Mouse (Mus musculus) liver, adult 2 months (tissue): ENCODE data around the gene 1110065P20Rik. TPM values are rescaled to one million over a fixed set of nuclear protein-coding genes. Genes with fewer than 3 reads are reported as not detected.

Source experiments
- DNase-seq: peaks from one replicate; pipeline ENCODE4 v3.0.0-alpha.2; 2011; ENCODE audit warnings: low read depth, low spot score; ENCODE audit errors: extremely low read depth
- H3K27ac ChIP-seq: fragments of 200-500 bp; replicated peaks from 2 replicates; pipeline ENCODE4 v1.5.1; 2012; ENCODE audit warnings: low read depth, mild to moderate bottlenecking, control low read depth, inconsistent platforms, low read length; ENCODE audit not compliant: insufficient read depth
- H3K27me3 ChIP-seq: fragments of 200-500 bp; 2 replicates; pipeline ENCODE4 v1.6.1; 2012; ENCODE audit warnings: mild to moderate bottlenecking, moderate library complexity, low read length, inconsistent platforms; ENCODE audit not compliant: control insufficient read depth, insufficient read depth
- H3K36me3 ChIP-seq: fragments of 200-500 bp; 2 replicates; pipeline ENCODE4 v1.6.1; 2012; ENCODE audit warnings: low read length, inconsistent platforms; ENCODE audit not compliant: control insufficient read depth, insufficient read depth
- H3K4me1 ChIP-seq: fragments of 200-500 bp; 2 replicates; pipeline ENCODE4 v1.6.1; 2011; ENCODE audit warnings: low read length; ENCODE audit not compliant: control insufficient read depth, insufficient read depth
- H3K4me3 ChIP-seq: fragments of 200-500 bp; 2 replicates; pipeline ENCODE4 v1.5.1; 2011; ENCODE audit warnings: low read depth, mild to moderate bottlenecking, control low read depth, low read length, moderate library complexity; ENCODE audit not compliant: insufficient read depth
- H3K79me2 ChIP-seq: fragments of 200-500 bp; 2 replicates; pipeline ENCODE4 v1.6.1; 2012; ENCODE audit warnings: inconsistent platforms, mild to moderate bottlenecking, low read length, moderate library complexity; ENCODE audit not compliant: control insufficient read depth, insufficient read depth
- H3K9ac ChIP-seq: fragments of 200-500 bp; 2 replicates; pipeline ENCODE4 v1.6.1; 2012; ENCODE audit warnings: low read depth, mild to moderate bottlenecking, control low read depth, inconsistent platforms, low read length
- CTCF ChIP-seq: fragments of 200-500 bp; IDR thresholded peaks from 2 replicates; pipeline ENCODE4 v1.5.1; 2011; ENCODE audit warnings: low read depth, low read length, control low read depth
- POLR2A ChIP-seq: fragments of 200-500 bp; IDR thresholded peaks from 2 replicates; pipeline ENCODE4 v1.6.1; 2011; ENCODE audit warnings: low read length, control low read depth; ENCODE audit not compliant: insufficient read depth; ENCODE audit errors: extremely low read depth
- WGBS: fragments of 180-500 bp; shearing (Covaris S2); methylation state at CpG from one replicate; pipeline ENCODE4 v1.1.7; 2018; 5-methylcytosine and 5-hydroxymethylcytosine counted together
- polyA plus RNA-seq: library from polyadenylated mRNA; depleted of rRNA; stranded (reverse); fragments of >200 nt; gene quantifications from 2 replicates; pipeline ENCODE4 v1.2.3, GENCODE M21; 2012
- total RNA-seq: library from RNA; depleted of rRNA; stranded (reverse); fragments of >200 nt; gene quantifications from 2 replicates; pipeline ENCODE4 v1.2.3, GENCODE M21; 2014

1110065P20Rik gene
- total and polyA plus RNA-seq, 2 experiments = 35.5 to 49.9 TPM

DNA sequence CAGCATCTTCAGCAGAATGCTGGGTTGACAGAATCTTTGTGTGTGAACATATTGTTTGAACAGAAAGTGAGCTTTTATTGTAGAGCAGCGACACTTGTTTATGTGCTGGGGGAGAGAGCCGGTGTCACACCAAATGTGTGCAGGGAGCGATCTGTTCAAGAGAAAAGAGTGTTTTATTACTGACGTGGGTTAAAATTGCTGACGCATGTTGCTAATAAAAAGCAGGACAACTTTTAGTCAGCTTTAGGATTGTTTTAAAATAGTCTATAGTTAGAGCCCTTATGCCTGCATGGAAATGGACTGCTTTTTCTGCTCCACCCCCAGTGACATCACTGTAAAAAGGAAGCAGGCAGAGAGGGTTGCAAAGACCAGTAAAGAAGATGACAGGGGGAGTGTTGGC lies 39.8 kb upstream of the 1110065P20Rik start:
- TF ChIP-seq POLR2A (no peak), CTCF (no peak)

DNA sequence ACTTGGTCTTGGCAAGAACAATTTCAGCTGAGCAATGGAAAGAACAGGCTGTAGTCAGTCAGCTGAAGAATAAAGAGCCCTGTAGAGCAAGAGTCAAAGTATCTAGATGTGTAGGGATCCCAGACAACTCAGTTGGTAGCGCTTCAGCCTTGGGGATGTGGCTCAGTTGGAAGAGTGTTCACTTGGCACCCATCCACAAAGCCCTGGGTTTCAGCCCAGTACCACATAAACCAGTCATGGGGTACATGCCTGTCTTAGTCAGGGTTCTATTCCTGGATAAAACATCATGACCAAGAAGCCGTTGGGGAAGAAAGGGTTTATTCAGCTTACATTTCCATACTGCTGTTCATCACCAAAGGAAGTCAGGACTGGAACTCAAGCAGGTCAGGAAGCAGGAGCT lies 38.9 kb upstream of the 1110065P20Rik start:
- Histone ChIP-seq H3K4me1 (no peaks in the 10 kb centered on the region), H3K4me3 (no peak overlapping the region), H3K9ac (no peak overlapping the region), H3K36me3 (no peaks in the 10 kb centered on the region), H3K79me2 (no peaks in the 10 kb centered on the region), H3K27me3 (peaks cover 12% of the 10 kb centered on the region), H3K27ac (no peak overlapping the region)
- WGBS = 80% methylated on average over 2 of the region's 2 CpGs
- DNase-seq = no peak
- TF ChIP-seq CTCF (no peak), POLR2A (no peak)

More for the DNA sequence above, 39.8 kb upstream of the 1110065P20Rik start:
- DNase-seq = no peak
- H3K9ac ChIP-seq = no peak overlapping the region
- no peaks in the 10 kb centered on the region for H3K36me3 ChIP-seq
- peaks cover 13% of the 10 kb centered on the region for H3K27me3 ChIP-seq
- H3K27ac ChIP-seq = no peak overlapping the region
- 75% methylated on average over 5 of the region's 5 CpGs for WGBS
- no peak overlapping the region for H3K4me3 ChIP-seq
- H3K4me1 ChIP-seq = no peaks in the 10 kb centered on the region
- H3K79me2 ChIP-seq = no peaks in the 10 kb centered on the region

DNA sequence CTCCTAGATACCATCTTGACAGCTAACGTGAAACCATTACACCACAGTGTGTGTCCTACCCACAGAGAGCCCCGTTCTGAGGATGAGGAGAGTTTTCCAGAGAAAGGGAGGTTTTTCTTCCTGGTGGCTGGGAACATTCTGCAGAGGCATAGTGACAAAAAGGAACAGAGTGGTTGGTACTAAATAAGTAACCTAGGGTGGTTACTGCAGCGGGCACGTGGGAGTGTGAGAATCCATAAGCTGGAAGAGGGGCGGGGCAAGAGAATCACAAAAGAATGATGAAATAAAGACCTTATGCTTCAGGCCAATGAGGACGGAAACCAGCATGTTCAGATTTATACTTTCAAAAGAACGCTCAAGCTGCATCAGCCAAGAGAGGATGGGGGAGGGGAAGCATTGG lies 37.7 kb upstream of the 1110065P20Rik start:
- no peaks in the 10 kb centered on the region for H3K79me2 ChIP-seq
- peaks cover 5% of the 10 kb centered on the region for H3K27me3 ChIP-seq
- 72% methylated on average over 7 of the region's 7 CpGs for WGBS
- no peak overlapping the region for H3K9ac ChIP-seq
- TF ChIP-seq POLR2A = no peak
- no peak for TF ChIP-seq CTCF
- no peaks in the 10 kb centered on the region for H3K4me1 ChIP-seq
- no peaks in the 10 kb centered on the region for H3K36me3 ChIP-seq
- no peak overlapping the region for H3K4me3 ChIP-seq
- no peak for DNase-seq
- no peak overlapping the region for H3K27ac ChIP-seq

DNA sequence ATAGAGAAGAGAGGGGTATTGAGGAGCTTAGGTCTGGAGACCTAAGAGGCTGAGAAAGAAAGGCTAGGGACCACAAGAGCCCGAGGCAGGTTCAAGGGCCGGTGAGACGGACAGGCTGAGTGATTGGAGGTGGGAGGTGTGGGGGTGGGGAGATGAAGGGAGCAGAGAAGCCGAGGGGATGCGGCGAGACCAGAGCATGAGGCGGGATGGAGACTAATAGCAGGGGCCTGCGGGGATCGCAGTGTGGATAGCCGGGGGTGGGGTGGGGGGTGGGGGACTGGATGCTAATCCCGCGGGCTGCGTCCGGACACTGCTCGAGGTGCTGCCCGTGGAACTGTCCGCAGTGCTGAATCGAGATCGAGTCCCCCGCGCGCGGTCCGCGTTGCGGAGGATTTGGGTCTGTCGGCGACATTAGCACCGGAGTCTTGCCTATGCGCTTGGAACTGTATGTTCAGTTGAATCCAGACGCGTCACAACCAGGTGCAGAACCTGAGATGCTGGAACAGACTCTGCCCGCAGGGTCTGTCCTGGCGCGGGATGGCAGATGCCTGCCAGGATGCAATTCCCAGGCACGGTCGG lies 31.2 kb upstream of the 1110065P20Rik start:
- TF ChIP-seq CTCF (no peak), POLR2A (no peak)
- Histone ChIP-seq H3K36me3 (no peaks in the 10 kb centered on the region), H3K4me1 (no peaks in the 10 kb centered on the region), H3K4me3 (no peak overlapping the region), H3K79me2 (no peaks in the 10 kb centered on the region), H3K27me3 (peaks cover 27% of the 10 kb centered on the region), H3K27ac (no peak overlapping the region), H3K9ac (no peak overlapping the region)
- no peak for DNase-seq
- WGBS = 3% methylated on average over 37 of the region's 37 CpGs

DNA sequence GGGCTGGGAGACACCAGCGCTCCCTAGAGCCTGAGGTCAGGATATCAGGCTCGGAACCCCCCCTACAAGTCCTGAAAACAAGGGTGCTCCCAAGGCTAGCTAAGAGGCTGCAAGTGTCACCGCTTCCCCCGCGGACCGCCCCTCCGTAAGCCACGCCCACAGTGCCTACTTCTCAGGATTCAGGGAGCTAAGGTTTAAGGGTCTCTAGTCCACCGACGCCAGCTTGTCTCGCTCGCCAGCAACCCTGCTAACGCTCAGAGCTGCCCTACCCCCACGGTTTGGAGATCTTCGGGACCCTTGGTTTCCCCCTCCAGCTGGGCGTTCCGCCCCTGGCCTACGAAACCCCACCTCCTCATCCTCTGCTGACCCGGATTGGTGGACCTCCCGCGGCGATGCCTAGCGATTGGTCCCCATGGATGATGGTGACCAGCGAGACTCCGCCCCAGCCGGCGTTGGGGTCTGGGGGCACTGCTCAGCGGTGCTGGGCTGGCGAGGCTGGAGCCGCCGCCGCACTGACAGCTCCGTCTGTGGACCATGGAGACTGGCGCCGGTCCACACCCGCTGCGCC lies 30.4 kb upstream of the 1110065P20Rik start:
- TF ChIP-seq POLR2A = no peak
- TF ChIP-seq CTCF = no peak
- Histone ChIP-seq H3K4me3 (no peak overlapping the region), H3K9ac (no peak overlapping the region), H3K27ac (no peak overlapping the region), H3K79me2 (no peaks in the 10 kb centered on the region), H3K27me3 (peaks cover 25% of the 10 kb centered on the region), H3K4me1 (no peaks in the 10 kb centered on the region), H3K36me3 (no peaks in the 10 kb centered on the region)
- WGBS = 3% methylated on average over 37 of the region's 37 CpGs
- no peak for DNase-seq

DNA sequence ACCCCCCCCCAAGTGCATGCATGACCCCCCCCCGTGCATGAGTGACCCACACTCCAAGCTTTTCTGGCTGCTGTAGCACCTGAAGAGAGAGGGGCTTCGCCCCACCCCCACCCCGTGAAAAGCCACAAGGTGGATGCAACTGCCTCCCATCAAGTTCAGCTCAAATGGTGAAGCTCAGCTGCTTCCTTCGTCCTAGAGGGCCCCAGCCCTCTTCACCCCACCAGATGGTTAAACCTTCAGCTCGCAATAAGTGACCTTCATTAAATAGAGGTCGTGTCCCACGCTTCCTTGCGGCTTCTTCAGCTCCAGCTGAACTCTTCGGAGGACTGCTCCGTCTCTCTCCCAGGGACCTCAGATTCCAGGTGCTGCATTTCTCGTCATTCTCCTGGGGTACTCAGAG lies 29.6 kb upstream of the 1110065P20Rik start, which contains the start of gene Epha10:
Gene Epha10 (plus strand): TSS at position 301 of the 400 bp plus-strand sequence.
- Histone ChIP-seq H3K27me3 (peaks cover 25% of the 10 kb centered on the region), H3K36me3 (no peaks in the 10 kb centered on the region), H3K4me1 (no peaks in the 10 kb centered on the region), H3K9ac (no peak within 1 kb of the TSS), H3K27ac (no peak within 1 kb of the TSS), H3K4me3 (no peak within 1 kb of the TSS), H3K79me2 (no peaks in the 10 kb centered on the region)
- TF ChIP-seq POLR2A (no peak), CTCF (no peak)
- DNase-seq = no peak
- 11% methylated on average over 11 of the region's 11 CpGs for WGBS
